Mouse (Mus musculus) heart, adult 2 months (tissue): ENCODE measurements around the gene Slc1a5. TPM values are rescaled to one million over a fixed set of nuclear protein-coding genes. Genes with fewer than 3 reads are reported as not detected.
A peak's percentile ranks its signal among the peaks of the same experiment; 100 is the strongest.

Experiments
- DNase-seq, 2 experiments: peaks; one replicate each; pipeline ENCODE4 v3.0.0; 2021
- H3K27ac ChIP-seq: fragments of 200-600 bp; 2 replicates; pipeline ENCODE4 v1.8.1; 2022
- H3K27me3 ChIP-seq: fragments of 200-500 bp; 2 replicates; pipeline ENCODE4 v1.6.1; 2012; ENCODE audit warnings: mild to moderate bottlenecking, low read length, inconsistent platforms, mixed read lengths; ENCODE audit not compliant: control insufficient read depth, insufficient read depth
- H3K36me3 ChIP-seq: fragments of 200-500 bp; 2 replicates; pipeline ENCODE4 v1.6.1; 2012; ENCODE audit warnings: low read length, inconsistent platforms; ENCODE audit not compliant: control insufficient read depth, insufficient read depth
- H3K4me1 ChIP-seq: fragments of 200-500 bp; 2 replicates; pipeline ENCODE4 v1.6.1; 2011; ENCODE audit warnings: low read length; ENCODE audit not compliant: control insufficient read depth, insufficient read depth
- H3K4me3 ChIP-seq: fragments of 200-600 bp; 2 replicates; pipeline ENCODE4 v1.8.1; 2022
- H3K79me2 ChIP-seq: fragments of 200-500 bp; replicated peaks from 2 replicates; pipeline ENCODE4 v1.6.1; 2012; ENCODE audit warnings: mild to moderate bottlenecking, inconsistent platforms, low read length, moderate library complexity, mixed read lengths; ENCODE audit not compliant: control insufficient read depth, insufficient read depth
- H3K9ac ChIP-seq: fragments of 200-500 bp; 2 replicates; pipeline ENCODE4 v1.6.1; 2012; ENCODE audit warnings: low read depth, mild to moderate bottlenecking, control low read depth, inconsistent platforms, low read length, mixed read lengths
- CTCF ChIP-seq: fragments of 200-600 bp; IDR thresholded peaks from 2 replicates; pipeline ENCODE4 v1.8.1; 2022; ENCODE audit warnings: antibody characterized with exemption, mild to moderate bottlenecking, moderate library complexity
- EP300 ChIP-seq: fragments of 200-500 bp; IDR thresholded peaks from 2 replicates; pipeline ENCODE4 v1.6.1; 2011; ENCODE audit warnings: low read depth, low read length, control low read depth; ENCODE audit not compliant: insufficient read depth
- POLR2A ChIP-seq: fragments of 200-500 bp; IDR thresholded peaks from 2 replicates; pipeline ENCODE4 v1.6.1; 2011; ENCODE audit warnings: mild to moderate bottlenecking, low read depth, low read length, control low read depth; ENCODE audit not compliant: insufficient read depth
- WGBS: fragments of 180-500 bp; shearing (Covaris S2); methylation state at CpG from one replicate; pipeline ENCODE4 v1.1.7; 2018; 5-methylcytosine and 5-hydroxymethylcytosine counted together
- intact Hi-C: fragments of 180-260 bp; cut with DNase I; formaldehyde crosslinking; loops from one replicate; pipeline ENCODE4 v1.15.1; 2025
- long read RNA-seq: library from polyadenylated mRNA; stranded (forward); transcript quantifications from one replicate; pipeline ENCODE4 v2.0.0, GENCODE M21; 2021
- polyA plus RNA-seq: library from polyadenylated mRNA; depleted of rRNA; stranded (reverse); fragments of >200 nt; gene quantifications from 2 replicates; pipeline ENCODE4 v1.2.3, GENCODE M21; 2012; rRNA removed
- total RNA-seq, 2 experiments: library from RNA; stranded (reverse); gene quantifications; 2 replicates each; pipeline ENCODE4 v1.2.3; 2021

Slc1a5 gene
- total RNA-seq (10 to 100 TPM; 20.9 to 26.1 TPM), polyA plus RNA-seq (35.6 and 57.0 TPM in 2 replicates)
- long read RNA-seq, transcript Slc1a5-201 (9 exons, 2,764 nt): major isoform, 19 of 25 reads
- long read RNA-seq, partial matches to known transcripts: 0 of 25 reads
- long read RNA-seq, other reads (novel, unspliced or antisense): 2 of 25 reads

GRCm38 (mm10) chr7:16780825-16781554, at the start of gene Slc1a5:
Slc1a5 (plus strand) TSS chr7:16781340.
- WGBS: 4% methylated on average over 34 of the region's 34 CpGs
- Histone ChIP-seq H3K9ac (peak within 1 kb of the TSS; percentile 93), H3K27ac (peak within 1 kb of the TSS; percentile 77), H3K4me1 (peaks cover 10% of the 10 kb centered on the region), H3K27me3 (peaks cover 2% of the 10 kb centered on the region; the same call in 1 of the 2 replicates), H3K79me2 (0 out of 2 replicates have a peak, but pooled peaks cover 1% of the 10 kb centered on the region), H3K4me3 (peak within 1 kb of the TSS; percentile 69), H3K36me3 (no peaks in the 10 kb centered on the region)
- TF ChIP-seq POLR2A (peak; percentile 99), EP300 (no peak), CTCF (peak; percentile 23)
- DNase-seq: peak; percentile 91 to 93
- intact Hi-C loops: loop anchor here (1.0 to 5.0 kb wide), 2 partner anchors 20 to 34 kb away; no protein-coding TSS in a partner anchor

DNA sequence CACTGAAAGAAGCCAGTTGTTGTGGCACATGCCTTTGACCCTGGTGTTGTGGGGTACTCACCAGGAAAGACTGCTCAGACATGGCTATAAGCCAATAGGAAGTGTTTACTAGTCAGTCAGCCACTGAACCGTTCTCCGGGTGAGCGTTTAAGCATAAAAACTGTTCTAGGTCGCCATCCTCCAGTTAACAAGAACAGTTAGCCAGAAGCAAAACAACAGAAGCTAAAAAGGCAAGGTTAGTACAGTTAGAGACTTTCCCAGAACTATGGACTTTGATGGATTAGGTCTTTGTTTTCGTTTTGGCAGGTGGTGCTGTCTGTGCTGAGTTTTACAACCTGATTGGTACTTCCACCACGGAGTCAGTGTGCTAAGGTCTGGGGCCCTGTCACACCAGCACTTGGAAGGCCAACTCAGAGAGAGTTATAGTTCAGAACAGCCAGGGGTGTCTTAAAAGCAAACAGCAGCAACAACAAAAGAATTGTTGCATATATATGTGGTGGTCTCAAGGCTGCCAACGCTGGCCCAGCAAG, 49.2 kb upstream of the Slc1a5 start:
- H3K9ac ChIP-seq: no peak overlapping the region
- H3K4me1 ChIP-seq: peaks cover 10% of the 10 kb centered on the region
- 47% methylated on average over 7 of the region's 7 CpGs for WGBS
- no peaks in the 10 kb centered on the region for H3K27me3 ChIP-seq
- H3K4me3 ChIP-seq: no peak overlapping the region
- no peaks in the 10 kb centered on the region for H3K36me3 ChIP-seq
- no peak overlapping the region for H3K27ac ChIP-seq
- intact Hi-C loops: loop anchor here (10.0 kb wide), 2 partner anchors 347 to 417 kb away; partner anchors contain the start of gene Sae1
- no peak for TF ChIP-seq EP300
- no peak for TF ChIP-seq POLR2A
- no peak for TF ChIP-seq CTCF
- no peak for DNase-seq
- H3K79me2 ChIP-seq: no peaks in the 10 kb centered on the region

- WGBS: 40% methylated on average over 10 of the region's 10 CpGs
- Histone ChIP-seq H3K4me3 (peak overlapping the region; percentile 62), H3K36me3 (no peaks in the 10 kb centered on the region), H3K27me3 (no peaks in the 10 kb centered on the region), H3K9ac (no peak overlapping the region), H3K27ac (no peak overlapping the region; the same call in 1 of the 2 replicates), H3K4me1 (no peaks in the 10 kb centered on the region; the same call in 1 of the 2 replicates), H3K79me2 (peaks cover 7% of the 10 kb centered on the region; the same call in 1 of the 2 replicates)
- intact Hi-C loops: loop anchor here (10.0 kb wide), 2 partner anchors 353 to 423 kb away; partner anchors contain the start of gene Sae1
- no peak for DNase-seq
- TF ChIP-seq POLR2A (no peak), CTCF (no peak)
These were observed 43.5 kb upstream of the Slc1a5 start for GRCm38 (mm10) chr7:16737606-16738072.

GRCm38 (mm10) chr7:16738073-16738696, 43.0 kb upstream of the Slc1a5 start, which contains the start of gene Ap2s1:
Ap2s1 (plus strand) TSS chr7:16738410.
- WGBS: under 1% methylated on average over 34 of the region's 34 CpGs
- TF ChIP-seq POLR2A (peak; percentile 76), CTCF (no peak), EP300 (peak; percentile 35; the same call in 1 of the 2 replicates)
- H3K4me3 ChIP-seq: peak within 1 kb of the TSS; percentile 62
- intact Hi-C loops: loop anchor here (10.0 kb wide), 2 partner anchors 353 to 423 kb away; partner anchors contain the start of gene Sae1
- H3K27ac ChIP-seq: peak within 1 kb of the TSS; percentile 71
- H3K4me1 ChIP-seq: no peaks in the 10 kb centered on the region; the same call in 1 of the 2 replicates
- DNase-seq: peak; percentile 95 to 97
- H3K9ac ChIP-seq: peak within 1 kb of the TSS; percentile 95
- H3K79me2 ChIP-seq: peaks cover 7% of the 10 kb centered on the region; the same call in 1 of the 2 replicates
- H3K36me3 ChIP-seq: no peaks in the 10 kb centered on the region
- H3K27me3 ChIP-seq: no peaks in the 10 kb centered on the region

- DNase-seq: no peak
- Histone ChIP-seq H3K36me3 (no peaks in the 10 kb centered on the region), H3K4me1 (peaks cover 2% of the 10 kb centered on the region; the same call in 1 of the 2 replicates), H3K9ac (peak overlapping the region; percentile 95), H3K79me2 (peaks cover 7% of the 10 kb centered on the region; the same call in 1 of the 2 replicates), H3K4me3 (peak overlapping the region; percentile 62), H3K27me3 (no peaks in the 10 kb centered on the region), H3K27ac (peak overlapping the region; percentile 71; the same call in 1 of the 2 replicates)
- TF ChIP-seq CTCF (no peak), POLR2A (no peak), EP300 (no peak)
- intact Hi-C loops: loop anchor here (10.0 kb wide), 2 partner anchors 354 to 424 kb away; partner anchors contain the start of gene Sae1
- 37% methylated on average over 10 of the region's 10 CpGs for WGBS
These were observed 42.0 kb upstream of the Slc1a5 start for GRCm38 (mm10) chr7:16739056-16739604.
